Mouse (Mus musculus) neural tube, embryonic 11.5 days (tissue): ENCODE results near the gene Gsk3b. TPM values are rescaled to one million over a fixed set of nuclear protein-coding genes. Genes with fewer than 3 reads are reported as not detected.

Source experiments
- ATAC-seq: fragments of 200-750 bp; cut with Nextera tagmentation; 2 replicates; pipeline ENCODE4 v1.8.0; 2017; ENCODE audit warnings: moderate number of reproducible peaks, mild to moderate bottlenecking, moderate TSS enrichment, moderate library complexity; ENCODE audit not compliant: insufficient read depth, low FRiP score, low TSS enrichment
- DNase-seq: peaks from one replicate; pipeline ENCODE4 v3.0.0-alpha.2; 2015; ENCODE audit warnings: low spot score
- H3K27ac ChIP-seq: fragments of 300-500 bp; sonication (generic); 2 replicates; pipeline ENCODE4 v1.5.1; 2014; ENCODE audit warnings: low read depth, mild to moderate bottlenecking, low read length
- H3K27me3 ChIP-seq: fragments of 300-500 bp; sonication (generic); 2 replicates; pipeline ENCODE4 v1.6.1; 2014; ENCODE audit warnings: mild to moderate bottlenecking, low read length, mixed read lengths; ENCODE audit not compliant: control insufficient read depth, insufficient read depth
- H3K36me3 ChIP-seq: fragments of 300-500 bp; sonication (generic); 2 replicates; pipeline ENCODE4 v1.6.1; 2014; ENCODE audit warnings: mild to moderate bottlenecking, low read length, moderate library complexity, mixed read lengths; ENCODE audit not compliant: control insufficient read depth, insufficient read depth
- H3K4me1 ChIP-seq: fragments of 300-500 bp; sonication (generic); 2 replicates; pipeline ENCODE4 v1.6.1; 2014; ENCODE audit warnings: low read length, mixed read lengths; ENCODE audit not compliant: control insufficient read depth, insufficient read depth
- H3K4me2 ChIP-seq: fragments of 300-500 bp; sonication (generic); 2 replicates; pipeline ENCODE4 v1.6.1; 2014; ENCODE audit warnings: low read depth, mild to moderate bottlenecking, moderate library complexity
- H3K4me3 ChIP-seq: fragments of 300-500 bp; sonication (generic); 2 replicates; pipeline ENCODE4 v1.5.1; 2014; ENCODE audit warnings: low read depth, low read length
- H3K9ac ChIP-seq: fragments of 300-500 bp; sonication (generic); 2 replicates; pipeline ENCODE4 v1.6.1; 2014; ENCODE audit warnings: mild to moderate bottlenecking, low read length
- H3K9me3 ChIP-seq: fragments of 300-500 bp; sonication (generic); 2 replicates; pipeline ENCODE4 v1.6.1; 2016; ENCODE audit warnings: low read length; ENCODE audit not compliant: control insufficient read depth
- WGBS: fragments of 180-500 bp; shearing (Covaris S2); extraction: QIAGEN DNeasy Blood & Tissue Kit; methylation state at CpG from one replicate; pipeline ENCODE4 v1.1.7; 2014; 5-methylcytosine and 5-hydroxymethylcytosine counted together
- polyA plus RNA-seq: library from polyadenylated mRNA; unstranded; fragments of >200 nt; fragmentation: Nextera tagmentation; extraction: Ambion mirVana; gene quantifications from 2 replicates; pipeline ENCODE4 v1.2.1, GENCODE M21; 2014

Gsk3b gene
- polyA plus RNA-seq, 1 experiment from 2014 or later: 119 TPM

GRCm38 (mm10) chr16:38092598-38092997, 3.8 kb downstream of the Gsk3b start:
- no peaks in the 10 kb centered on the region for H3K36me3 ChIP-seq
- H3K4me1 ChIP-seq: peaks cover 11% of the 10 kb centered on the region
- peak overlapping the region; percentile 97 for H3K4me3 ChIP-seq
- DNase-seq (peak; percentile 18), ATAC-seq (no peak)
- no peaks in the 10 kb centered on the region for H3K27me3 ChIP-seq
- peak overlapping the region; percentile 89 for H3K4me2 ChIP-seq
- peak overlapping the region; percentile 64 for H3K9ac ChIP-seq
- 3% methylated on average over 4 of the region's 4 CpGs for WGBS
- H3K9me3 ChIP-seq: no peaks in the 10 kb centered on the region
- no peak overlapping the region for H3K27ac ChIP-seq

- H3K4me2 ChIP-seq: peak overlapping the region; percentile 15
- H3K27ac ChIP-seq: no peak overlapping the region
- H3K9me3 ChIP-seq: no peaks in the 10 kb centered on the region
- H3K9ac ChIP-seq: no peak overlapping the region
- no peak for ATAC-seq
- 87% methylated on average over 5 of the region's 5 CpGs for WGBS
- peaks cover 11% of the 10 kb centered on the region for H3K4me1 ChIP-seq
- DNase-seq: no peak
- no peak overlapping the region for H3K4me3 ChIP-seq
- H3K27me3 ChIP-seq: no peaks in the 10 kb centered on the region
- peaks cover 4% of the 10 kb centered on the region; the same call in 1 of the 2 replicates for H3K36me3 ChIP-seq
These were observed 6.5 kb downstream of the Gsk3b start for GRCm38 (mm10) chr16:38095181-38095851.

GRCm38 (mm10) chr16:38097521-38097920, 8.7 kb downstream of the Gsk3b start:
- Histone ChIP-seq H3K27me3 (no peaks in the 10 kb centered on the region), H3K4me2 (no peak overlapping the region), H3K9ac (no peak overlapping the region), H3K27ac (no peak overlapping the region), H3K9me3 (no peaks in the 10 kb centered on the region), H3K4me3 (no peak overlapping the region), H3K4me1 (peaks cover 11% of the 10 kb centered on the region), H3K36me3 (peaks cover 4% of the 10 kb centered on the region; the same call in 1 of the 2 replicates)
- ATAC-seq (no peak), DNase-seq (no peak)
- 89% methylated on average over 9 of the region's 9 CpGs for WGBS

- peaks cover under 1% of the 10 kb centered on the region; the same call in 1 of the 2 replicates for H3K4me1 ChIP-seq
- H3K27me3 ChIP-seq: no peaks in the 10 kb centered on the region
- H3K9ac ChIP-seq: no peak overlapping the region
- H3K9me3 ChIP-seq: no peaks in the 10 kb centered on the region
- ATAC-seq: no peak
- DNase-seq: no peak
- H3K36me3 ChIP-seq: peaks cover 4% of the 10 kb centered on the region; the same call in 1 of the 2 replicates
- no peak overlapping the region for H3K27ac ChIP-seq
- no peak overlapping the region for H3K4me3 ChIP-seq
- no peak overlapping the region for H3K4me2 ChIP-seq
These were observed 10.5 kb downstream of the Gsk3b start for GRCm38 (mm10) chr16:38099325-38099724.

- 81% methylated on average over 2 of the region's 2 CpGs for WGBS
- no peaks in the 10 kb centered on the region for H3K9me3 ChIP-seq
- ATAC-seq (no peak), DNase-seq (no peak)
- peaks cover 4% of the 10 kb centered on the region; the same call in 1 of the 2 replicates for H3K36me3 ChIP-seq
- H3K4me2 ChIP-seq: no peak overlapping the region
- H3K4me1 ChIP-seq: no peaks in the 10 kb centered on the region
- H3K9ac ChIP-seq: no peak overlapping the region
- no peaks in the 10 kb centered on the region for H3K27me3 ChIP-seq
- H3K4me3 ChIP-seq: no peak overlapping the region
- no peak overlapping the region for H3K27ac ChIP-seq
These were observed 11.8 kb downstream of the Gsk3b start for GRCm38 (mm10) chr16:38100569-38100968.

GRCm38 (mm10) chr16:38105453-38105852, 16.7 kb downstream of the Gsk3b start:
- H3K9ac ChIP-seq: no peak overlapping the region
- no peaks in the 10 kb centered on the region for H3K9me3 ChIP-seq
- no peak overlapping the region for H3K4me3 ChIP-seq
- no peaks in the 10 kb centered on the region for H3K4me1 ChIP-seq
- no peaks in the 10 kb centered on the region for H3K36me3 ChIP-seq
- no peaks in the 10 kb centered on the region for H3K27me3 ChIP-seq
- no peak overlapping the region for H3K27ac ChIP-seq
- H3K4me2 ChIP-seq: no peak overlapping the region
- 88% methylated on average over 2 of the region's 2 CpGs for WGBS
- ATAC-seq (no peak), DNase-seq (no peak)

- ATAC-seq: no peak
These were observed 17.7 kb downstream of the Gsk3b start for GRCm38 (mm10) chr16:38106542-38106941.

GRCm38 (mm10) chr16:38110001-38110400, 21.2 kb downstream of the Gsk3b start:
- Histone ChIP-seq H3K27me3 (no peaks in the 10 kb centered on the region), H3K4me1 (0 out of 2 replicates have a peak, but pooled peaks cover 2% of the 10 kb centered on the region), H3K4me3 (no peak overlapping the region), H3K9me3 (no peaks in the 10 kb centered on the region), H3K4me2 (no peak overlapping the region), H3K9ac (no peak overlapping the region), H3K27ac (no peak overlapping the region), H3K36me3 (no peaks in the 10 kb centered on the region; the same call in 1 of the 2 replicates)
- DNase-seq (no peak), ATAC-seq (no peak)
- 88% methylated on average over 9 of the region's 9 CpGs for WGBS

More at GRCm38 (mm10) chr16:38106542-38106941, 17.7 kb downstream of the Gsk3b start:
- Histone ChIP-seq H3K4me2 (no peak overlapping the region), H3K4me1 (no peaks in the 10 kb centered on the region), H3K9ac (no peak overlapping the region), H3K27me3 (no peaks in the 10 kb centered on the region), H3K9me3 (no peaks in the 10 kb centered on the region), H3K4me3 (no peak overlapping the region), H3K36me3 (no peaks in the 10 kb centered on the region), H3K27ac (no peak overlapping the region)
- DNase-seq: no peak
- WGBS: 93% methylated on average over 3 of the region's 3 CpGs

GRCm38 (mm10) chr16:38110575-38110974, 21.8 kb downstream of the Gsk3b start:
- 66% methylated on average over 5 of the region's 5 CpGs for WGBS
- ATAC-seq (no peak), DNase-seq (no peak)
- Histone ChIP-seq H3K9me3 (no peaks in the 10 kb centered on the region), H3K36me3 (no peaks in the 10 kb centered on the region; the same call in 1 of the 2 replicates), H3K27ac (no peak overlapping the region), H3K4me1 (0 out of 2 replicates have a peak, but pooled peaks cover 2% of the 10 kb centered on the region), H3K27me3 (no peaks in the 10 kb centered on the region), H3K4me2 (no peak overlapping the region), H3K4me3 (no peak overlapping the region), H3K9ac (no peak overlapping the region)
